Mouse (Mus musculus) lung, embryonic 14.5 days (tissue): ENCODE results near the gene Col4a2. TPM values are rescaled to one million over a fixed set of nuclear protein-coding genes. Genes with fewer than 3 reads are reported as not detected.

Experiments
- ATAC-seq: fragments of 200-750 bp; cut with Nextera tagmentation; 2 replicates; pipeline ENCODE4 v1.8.0; 2017; ENCODE audit warnings: mild to moderate bottlenecking, moderate TSS enrichment, moderate library complexity; ENCODE audit not compliant: insufficient read depth
- DNase-seq: peaks from one replicate; pipeline ENCODE4 v3.0.0-alpha.2; 2015
- H3K27ac ChIP-seq: fragments of 300-500 bp; sonication (generic); 2 replicates; pipeline ENCODE4 v1.5.1; 2014; ENCODE audit warnings: low read depth, mild to moderate bottlenecking, moderate library complexity
- H3K27me3 ChIP-seq: fragments of 300-500 bp; sonication (generic); 2 replicates; pipeline ENCODE4 v1.6.1; 2014; ENCODE audit warnings: low read length, control low read depth; ENCODE audit not compliant: insufficient read depth
- H3K36me3 ChIP-seq: fragments of 300-500 bp; sonication (generic); 2 replicates; pipeline ENCODE4 v1.6.1; 2014; ENCODE audit warnings: control low read depth; ENCODE audit not compliant: insufficient read depth
- H3K4me1 ChIP-seq: fragments of 300-500 bp; sonication (generic); 2 replicates; pipeline ENCODE4 v1.6.1; 2014; ENCODE audit warnings: antibody characterized with exemption, control low read depth; ENCODE audit not compliant: insufficient read depth
- H3K4me2 ChIP-seq: fragments of 300-500 bp; sonication (generic); 2 replicates; pipeline ENCODE4 v1.6.1; 2014; ENCODE audit warnings: mild to moderate bottlenecking
- H3K4me3 ChIP-seq: fragments of 300-500 bp; sonication (generic); 2 replicates; pipeline ENCODE4 v1.5.1; 2014; ENCODE audit warnings: low read depth, low read length
- H3K9ac ChIP-seq: fragments of 300-500 bp; sonication (generic); 2 replicates; pipeline ENCODE4 v1.6.1; 2014
- H3K9me3 ChIP-seq: fragments of 300-500 bp; sonication (generic); 2 replicates; pipeline ENCODE4 v1.6.1; 2016; ENCODE audit warnings: low read depth, low read length, control low read depth
- CTCF ChIP-seq: IDR thresholded peaks from 2 replicates; pipeline ENCODE4 v1.5.1; 2016; ENCODE audit warnings: antibody characterized with exemption, low read depth
- WGBS: fragments of 180-500 bp; shearing (Covaris S2); extraction: QIAGEN DNeasy Blood & Tissue Kit; methylation state at CpG from one replicate; pipeline ENCODE4 v1.1.7; 2014; 5-methylcytosine and 5-hydroxymethylcytosine counted together
- polyA plus RNA-seq: library from polyadenylated mRNA; unstranded; fragments of >200 nt; fragmentation: Nextera tagmentation; extraction: Ambion mirVana; gene quantifications from 2 replicates; pipeline ENCODE4 v1.2.1, GENCODE M21; 2014

Col4a2 gene
- polyA plus RNA-seq, 1 experiment from 2014 or later: 111 TPM

GRCm38 (mm10) chr8:11379590-11379989 is 67.0 kb downstream of the Col4a2 start:
- no peak overlapping the region for H3K4me2 ChIP-seq
- H3K4me3 ChIP-seq: no peak overlapping the region
- no peak overlapping the region for H3K27ac ChIP-seq
- H3K9me3 ChIP-seq: no peaks in the 10 kb centered on the region
- TF ChIP-seq CTCF: no peak
- 64% methylated on average over 7 of the region's 7 CpGs for WGBS
- peak; percentile 50 for DNase-seq
- no peaks in the 10 kb centered on the region for H3K36me3 ChIP-seq
- peaks cover 28% of the 10 kb centered on the region; the same call in 1 of the 2 replicates for H3K4me1 ChIP-seq
- no peak for ATAC-seq
- H3K27me3 ChIP-seq: no peaks in the 10 kb centered on the region
- no peak overlapping the region for H3K9ac ChIP-seq

GRCm38 (mm10) chr8:11381544-11381943 is 68.9 kb downstream of the Col4a2 start:
- 81% methylated on average over 7 of the region's 7 CpGs for WGBS
- H3K27me3 ChIP-seq: no peaks in the 10 kb centered on the region
- no peak overlapping the region for H3K9ac ChIP-seq
- peaks cover 23% of the 10 kb centered on the region; the same call in 1 of the 2 replicates for H3K4me1 ChIP-seq
- no peak overlapping the region for H3K4me2 ChIP-seq
- DNase-seq (no peak), ATAC-seq (no peak)
- no peaks in the 10 kb centered on the region for H3K36me3 ChIP-seq
- no peak overlapping the region for H3K27ac ChIP-seq
- TF ChIP-seq CTCF: no peak
- H3K9me3 ChIP-seq: no peaks in the 10 kb centered on the region
- H3K4me3 ChIP-seq: no peak overlapping the region

- no peak for TF ChIP-seq CTCF
- Histone ChIP-seq H3K27me3 (no peaks in the 10 kb centered on the region), H3K4me1 (peaks cover 23% of the 10 kb centered on the region; the same call in 1 of the 2 replicates), H3K27ac (peak overlapping the region; percentile 65), H3K4me2 (no peak overlapping the region), H3K9ac (no peak overlapping the region), H3K4me3 (no peak overlapping the region), H3K9me3 (no peaks in the 10 kb centered on the region), H3K36me3 (no peaks in the 10 kb centered on the region)
- DNase-seq (peak; percentile 65), ATAC-seq (peak; percentile 54; the same call in 1 of the 2 replicates)
- 36% methylated on average over 19 of the region's 19 CpGs for WGBS
Measured at GRCm38 (mm10) chr8:11382059-11382810, 69.6 kb downstream of the Col4a2 start.

- H3K9ac ChIP-seq: no peak overlapping the region
- no peak overlapping the region for H3K4me2 ChIP-seq
- TF ChIP-seq CTCF: no peak
- ATAC-seq (no peak), DNase-seq (no peak)
- no peaks in the 10 kb centered on the region for H3K36me3 ChIP-seq
- H3K4me1 ChIP-seq: peaks cover 23% of the 10 kb centered on the region; the same call in 1 of the 2 replicates
- H3K4me3 ChIP-seq: no peak overlapping the region
- 54% methylated on average over 3 of the region's 3 CpGs for WGBS
- H3K9me3 ChIP-seq: no peaks in the 10 kb centered on the region
- H3K27me3 ChIP-seq: no peaks in the 10 kb centered on the region
- peak overlapping the region; percentile 65 for H3K27ac ChIP-seq
Measured at GRCm38 (mm10) chr8:11382933-11383332, 70.3 kb downstream of the Col4a2 start.

- no peak overlapping the region for H3K4me3 ChIP-seq
- no peak overlapping the region for H3K4me2 ChIP-seq
- H3K27ac ChIP-seq: no peak overlapping the region; the same call in 1 of the 2 replicates
- H3K36me3 ChIP-seq: no peaks in the 10 kb centered on the region
- DNase-seq (no peak), ATAC-seq (no peak)
- H3K4me1 ChIP-seq: peaks cover 23% of the 10 kb centered on the region; the same call in 1 of the 2 replicates
- no peaks in the 10 kb centered on the region for H3K27me3 ChIP-seq
- no peak overlapping the region for H3K9ac ChIP-seq
- H3K9me3 ChIP-seq: no peaks in the 10 kb centered on the region
- TF ChIP-seq CTCF: no peak
- 73% methylated on average over 3 of the region's 3 CpGs for WGBS
Measured at GRCm38 (mm10) chr8:11383379-11383778, 70.8 kb downstream of the Col4a2 start.

GRCm38 (mm10) chr8:11384841-11385240 is 72.2 kb downstream of the Col4a2 start:
- DNase-seq: no peak
- H3K27ac ChIP-seq: no peak overlapping the region
- WGBS: 76% methylated on average over 4 of the region's 4 CpGs

GRCm38 (mm10) chr8:11385272-11385905 is 72.8 kb downstream of the Col4a2 start:
- H3K36me3 ChIP-seq: no peaks in the 10 kb centered on the region
- no peak overlapping the region for H3K4me2 ChIP-seq
- no peaks in the 10 kb centered on the region for H3K9me3 ChIP-seq
- no peak for ATAC-seq
- H3K4me3 ChIP-seq: no peak overlapping the region
- H3K27me3 ChIP-seq: no peaks in the 10 kb centered on the region
- no peak for TF ChIP-seq CTCF
- peak; percentile 43 for DNase-seq
- peaks cover 17% of the 10 kb centered on the region; the same call in 1 of the 2 replicates for H3K4me1 ChIP-seq
- H3K27ac ChIP-seq: no peak overlapping the region
- 69% methylated on average over 9 of the region's 9 CpGs for WGBS
- no peak overlapping the region for H3K9ac ChIP-seq

More at GRCm38 (mm10) chr8:11384841-11385240, 72.2 kb downstream of the Col4a2 start:
- Histone ChIP-seq H3K4me3 (no peak overlapping the region), H3K9me3 (no peaks in the 10 kb centered on the region), H3K27me3 (no peaks in the 10 kb centered on the region), H3K9ac (no peak overlapping the region), H3K36me3 (no peaks in the 10 kb centered on the region), H3K4me2 (no peak overlapping the region), H3K4me1 (peaks cover 17% of the 10 kb centered on the region; the same call in 1 of the 2 replicates)
- no peak for TF ChIP-seq CTCF
- ATAC-seq: no peak
